Mouse (Mus musculus): Measurements from ENCODE around the gene Zfand3. TPM values are rescaled to one million over a fixed set of nuclear protein-coding genes. Genes with fewer than 3 reads are reported as not detected.

Zfand3 gene
- total RNA-seq, 2 experiments from 2014 or later = 140 to 145 TPM

DNA sequence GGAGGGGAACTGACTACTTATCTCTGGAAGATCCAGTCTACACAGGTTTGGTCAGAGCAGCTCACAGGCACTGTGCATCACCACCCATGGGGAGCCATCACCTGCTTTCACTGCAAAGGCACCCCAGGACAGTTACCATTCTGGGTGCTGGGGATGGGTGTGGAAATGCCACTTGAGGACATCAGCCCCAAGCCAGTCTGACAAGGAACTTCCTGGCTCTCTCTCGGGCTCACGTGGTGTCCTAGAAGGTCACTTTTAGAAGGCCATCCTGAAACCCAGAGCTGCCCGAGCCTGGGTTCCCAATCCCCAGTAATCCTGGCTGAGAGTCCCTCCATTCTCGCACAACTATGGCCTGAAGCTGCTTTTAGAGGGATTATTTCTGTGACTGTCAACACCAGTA, 211.2 kb downstream of the Zfand3 start:
- no peak for DNase-seq (ENCODE audit: low spot score in 2 of 2)

DNA sequence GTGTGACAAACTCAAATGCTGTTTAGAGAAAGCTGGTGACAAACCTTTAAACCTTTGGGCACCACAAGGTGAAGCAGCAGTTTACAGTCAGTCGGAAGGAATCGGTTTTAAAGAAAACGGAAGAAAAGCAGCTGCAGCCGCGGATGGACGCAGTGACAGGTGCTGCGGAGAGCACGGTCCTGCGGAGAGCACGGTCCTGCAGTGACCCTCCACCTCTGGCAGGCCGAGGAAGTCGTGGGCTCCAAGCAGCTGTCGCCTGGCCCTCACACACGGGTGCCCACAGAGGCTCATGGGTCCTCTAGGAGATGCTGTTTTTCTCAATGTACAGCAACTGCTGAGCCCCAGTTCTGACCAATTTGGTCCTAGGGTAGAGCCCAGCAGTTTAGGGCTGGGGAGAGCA, 217.1 kb downstream of the Zfand3 start:
- DNase-seq (ENCODE audit: low spot score in 2 of 2) = no peak

DNA sequence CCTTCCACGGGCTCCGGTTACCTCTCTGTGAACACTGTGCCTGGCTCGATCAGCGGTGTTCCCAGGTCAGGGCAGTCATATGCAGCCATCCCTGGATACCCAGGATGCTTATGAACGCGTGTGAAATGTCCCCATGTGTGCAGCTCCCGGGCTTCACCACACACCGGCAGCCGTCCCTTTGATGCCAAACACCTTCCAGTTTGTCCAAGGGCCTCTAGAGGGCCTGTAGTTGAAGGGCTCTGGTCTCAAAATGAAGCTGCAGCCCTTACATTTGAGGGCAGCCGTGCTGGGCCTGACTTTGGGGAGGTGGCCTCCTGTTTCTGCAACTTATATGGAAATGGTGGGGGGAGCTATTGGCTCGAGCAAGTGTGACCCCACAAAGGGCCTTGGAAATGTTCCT, 217.8 kb downstream of the Zfand3 start:
- DNase-seq (ENCODE audit: low spot score in 2 of 2) = no peak

DNA sequence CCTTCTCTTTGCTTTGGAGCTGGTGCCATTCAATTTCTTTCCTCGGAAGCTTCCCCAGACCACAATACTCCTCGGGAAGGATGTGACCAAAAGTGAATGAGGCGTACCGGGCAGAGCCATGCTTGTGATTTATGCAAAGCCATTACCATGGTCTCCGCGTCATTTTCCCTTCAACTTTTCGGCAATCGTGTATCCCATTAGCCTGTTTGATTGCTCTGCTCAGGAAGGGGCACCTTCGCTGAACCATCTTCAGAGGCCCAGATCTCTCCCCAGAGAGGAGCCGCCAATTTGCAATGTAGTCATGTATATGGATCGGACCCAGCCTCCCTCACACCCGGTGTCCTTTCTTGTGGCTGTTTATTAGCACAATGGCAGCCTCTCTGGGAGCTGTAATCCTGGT, 218.3 kb downstream of the Zfand3 start:
- DNase-seq (ENCODE audit: low spot score in 2 of 2) = no peak

DNA sequence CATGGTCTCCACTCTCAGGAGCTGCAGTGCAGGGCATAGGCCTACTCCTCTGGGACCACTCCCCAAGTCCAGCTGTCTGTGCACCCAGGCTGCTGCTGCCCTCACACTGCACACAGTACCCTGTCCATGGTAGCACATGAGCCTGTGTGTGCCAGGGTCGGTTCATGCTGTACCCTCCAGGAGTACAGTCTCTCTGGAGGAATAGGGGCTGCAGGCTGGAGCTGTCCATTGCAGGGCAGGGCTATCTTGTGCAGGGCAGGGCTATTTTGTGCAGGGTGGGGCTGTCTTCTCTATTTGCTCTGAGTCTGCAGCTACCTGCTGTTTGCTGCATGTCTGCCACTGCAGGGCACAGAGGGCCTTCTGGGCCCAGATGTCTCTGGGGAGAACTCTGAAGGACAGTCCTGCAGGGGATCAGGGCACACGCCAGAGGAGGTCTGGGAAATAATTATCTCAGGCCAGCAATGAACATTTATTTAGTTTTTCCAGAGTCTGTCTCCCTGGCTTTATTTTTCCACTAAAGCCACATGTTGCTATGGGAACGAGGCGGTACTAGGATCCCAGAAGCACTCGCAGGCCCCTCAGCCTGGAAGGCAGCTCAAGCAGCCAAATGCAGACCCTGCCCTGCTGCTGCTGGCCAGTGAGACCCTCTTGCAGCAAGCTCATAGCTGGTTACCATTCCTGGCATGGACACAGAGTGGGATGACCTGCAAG, 220.7 kb downstream of the Zfand3 start:
- no peak for DNase-seq (ENCODE audit: low spot score in 2 of 2)

DNA sequence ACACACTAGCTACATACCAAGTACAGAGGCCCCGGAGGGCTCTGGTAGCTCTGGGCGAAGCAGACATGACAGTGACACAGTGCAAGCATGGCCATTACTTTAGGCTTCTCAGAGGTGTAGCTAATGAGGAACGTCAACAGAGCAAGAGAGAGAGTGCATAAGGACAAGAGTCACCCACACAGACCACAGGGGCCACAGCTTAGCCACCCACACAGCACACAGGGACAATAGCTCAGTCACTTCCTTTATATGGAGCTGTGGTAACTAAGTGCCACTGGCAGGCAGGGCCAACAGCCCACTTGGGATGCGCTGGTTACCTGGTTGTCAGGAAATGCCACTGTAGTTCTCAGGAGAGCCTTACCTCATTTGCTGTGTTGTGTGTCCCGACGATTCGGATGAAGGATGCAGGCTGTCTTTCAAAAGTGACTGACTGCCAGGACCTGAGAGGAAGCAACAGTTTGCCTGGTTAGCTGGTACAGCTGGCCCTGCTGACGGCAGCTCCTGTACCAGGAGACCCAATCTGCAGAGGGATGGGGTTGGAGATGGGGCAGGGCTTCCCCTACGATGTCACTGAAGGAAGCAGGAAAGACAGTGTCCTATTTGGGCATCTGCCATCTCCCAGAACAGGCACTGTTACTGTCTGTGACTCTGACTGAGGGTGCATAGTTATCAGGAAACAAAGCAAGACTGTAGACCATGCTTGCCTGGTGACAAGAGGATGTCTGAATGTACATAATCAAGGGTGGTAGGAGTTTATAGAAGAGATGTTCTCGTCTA, 224.1 kb downstream of the Zfand3 start:
- no peak for DNase-seq (ENCODE audit: low spot score in 2 of 2)

DNA sequence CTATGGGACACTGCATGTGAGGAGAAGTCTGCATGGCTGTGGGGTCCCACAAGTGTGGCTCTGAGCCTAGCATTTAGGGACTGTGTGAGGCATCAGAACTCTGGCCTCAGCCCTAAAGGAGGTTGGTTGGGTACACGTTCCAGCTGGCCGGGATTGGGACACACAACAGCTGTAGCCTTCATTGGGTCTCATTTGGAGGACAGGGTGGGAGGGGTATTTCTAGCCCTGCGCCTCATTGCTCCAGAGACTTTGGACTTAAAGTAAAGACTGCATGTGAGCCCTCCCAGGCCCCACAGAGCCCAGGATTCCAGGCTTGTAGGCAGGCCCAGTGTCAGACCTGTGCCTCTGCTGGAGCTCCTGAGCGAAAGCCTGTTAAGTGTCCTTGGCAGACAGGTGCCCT, 225.9 kb downstream of the Zfand3 start:
- DNase-seq (ENCODE audit: low spot score in 2 of 2) = no peak

DNA sequence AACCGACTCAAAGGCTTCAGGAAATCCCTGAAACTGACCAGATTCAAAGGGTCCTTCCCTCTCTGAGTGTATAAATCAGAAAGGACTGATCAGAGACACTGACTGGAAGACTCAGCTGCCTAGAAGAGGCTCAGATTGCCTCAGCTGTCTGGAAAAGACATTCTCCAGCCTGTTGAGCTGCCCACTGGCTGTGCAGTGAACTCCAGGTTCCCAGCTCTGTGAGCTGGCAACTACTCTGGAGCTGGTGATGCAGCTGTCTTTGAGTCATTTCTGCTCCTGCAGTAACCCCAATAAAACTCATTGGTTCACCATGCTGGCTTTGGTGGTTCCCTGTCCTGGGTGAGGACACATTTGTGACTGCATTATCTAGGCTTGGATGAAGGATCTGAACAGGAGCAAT, 226.9 kb downstream of the Zfand3 start:
- no peak for DNase-seq (ENCODE audit: low spot score in 2 of 2)

DNA sequence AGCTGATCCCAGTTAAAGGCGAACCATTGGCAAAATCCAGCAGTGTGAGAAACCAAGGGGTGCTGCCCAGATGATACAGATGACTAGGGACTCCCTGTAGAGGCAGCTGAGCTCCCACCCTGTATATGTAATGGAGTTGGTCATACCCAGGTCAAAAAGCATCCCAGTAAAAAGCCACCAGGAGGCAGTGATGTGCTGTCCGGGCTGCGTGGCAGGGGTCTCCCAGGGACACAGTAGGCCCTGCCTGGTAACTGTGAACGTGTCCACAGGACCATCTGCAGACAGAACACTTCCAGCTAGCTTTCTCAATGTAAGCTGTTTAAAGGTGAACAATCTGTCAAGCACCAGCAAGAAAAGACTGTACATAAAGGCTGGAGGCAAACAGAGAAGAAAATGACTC, 228.2 kb downstream of the Zfand3 start:
- no peak for DNase-seq (ENCODE audit: low spot score in 2 of 2)

DNA sequence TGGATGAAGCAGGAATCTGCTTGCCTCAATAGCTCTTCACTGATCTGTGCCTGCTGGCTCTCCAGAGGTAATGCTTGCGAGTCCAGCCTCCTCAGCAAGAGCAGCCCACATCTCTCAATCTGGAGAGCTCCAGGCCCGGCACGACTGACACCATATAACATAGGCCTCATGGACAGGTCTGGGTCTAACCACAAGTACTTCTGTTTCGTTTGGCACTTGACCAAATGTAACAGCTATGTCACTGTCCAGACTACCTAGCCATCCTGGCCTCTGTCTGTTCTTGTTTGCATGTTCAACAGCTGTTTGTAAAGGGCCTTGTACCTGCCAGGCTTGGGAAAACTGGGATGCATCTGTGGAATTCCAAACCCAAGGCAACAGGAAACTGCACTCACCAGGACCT, 230.8 kb downstream of the Zfand3 start:
- no peak for DNase-seq (ENCODE audit: low spot score in 2 of 2)

DNA sequence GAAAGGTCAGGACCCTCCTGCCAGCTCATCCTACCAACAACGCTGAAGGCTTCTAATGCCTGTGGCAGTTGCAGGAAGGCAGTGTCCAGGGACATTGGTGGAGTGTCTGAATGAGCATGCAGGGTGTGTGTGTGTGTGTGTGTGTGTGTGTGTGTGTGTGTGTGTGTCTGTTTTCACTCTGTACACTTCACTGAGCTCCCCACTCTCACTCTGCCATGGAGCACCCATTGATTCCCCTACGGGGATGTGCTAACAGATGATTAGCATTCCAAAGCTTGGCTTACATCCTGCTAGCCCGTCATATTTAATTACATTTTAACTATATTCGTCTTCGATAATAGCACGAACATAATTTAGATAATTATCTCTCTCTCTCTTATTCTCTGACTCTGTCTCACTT, 232.1 kb downstream of the Zfand3 start:
- no peak for DNase-seq (ENCODE audit: low spot score in 2 of 2)

DNA sequence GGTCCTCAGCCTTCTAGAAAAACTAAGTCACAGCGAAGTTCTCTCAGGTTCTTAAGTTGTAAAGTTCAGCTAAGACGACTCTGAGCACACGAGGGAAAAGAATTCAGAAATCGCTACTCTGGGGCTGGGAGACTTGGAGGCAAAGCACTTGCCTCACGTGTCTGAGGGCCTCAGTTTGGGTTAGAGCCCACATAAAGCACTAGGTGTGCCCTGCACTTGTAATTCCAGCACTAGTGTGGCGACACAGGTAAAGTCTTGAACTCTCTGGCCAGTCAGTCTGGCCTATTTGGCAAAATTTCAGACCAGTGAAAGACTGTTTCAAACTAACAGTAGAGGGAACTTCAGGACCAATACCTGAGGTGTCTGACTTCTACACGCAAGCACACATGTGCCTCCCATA, 233.1 kb downstream of the Zfand3 start:
- DNase-seq (ENCODE audit: low spot score in 2 of 2) = no peak

DNA sequence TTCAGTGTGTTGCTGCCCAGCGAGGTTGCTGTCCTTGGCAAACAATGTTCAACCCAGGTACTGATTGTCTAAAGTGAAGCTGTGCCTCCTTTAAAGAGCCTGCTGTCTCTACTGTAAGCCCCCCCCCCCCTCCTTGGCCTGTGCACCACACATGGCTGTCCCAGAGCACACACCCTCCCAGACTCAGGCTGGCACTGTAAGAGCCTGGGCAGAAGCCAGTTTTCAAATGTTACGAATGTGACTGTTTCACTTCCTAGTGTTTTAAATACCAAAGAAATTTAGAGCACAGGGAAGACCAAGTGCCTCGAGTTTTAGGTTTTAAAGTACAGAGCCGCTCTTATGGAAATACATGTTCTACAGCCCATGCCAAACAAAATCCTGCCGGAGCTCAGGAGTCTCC, 234.9 kb downstream of the Zfand3 start:
- no peak for DNase-seq (ENCODE audit: low spot score in 2 of 2)

DNA sequence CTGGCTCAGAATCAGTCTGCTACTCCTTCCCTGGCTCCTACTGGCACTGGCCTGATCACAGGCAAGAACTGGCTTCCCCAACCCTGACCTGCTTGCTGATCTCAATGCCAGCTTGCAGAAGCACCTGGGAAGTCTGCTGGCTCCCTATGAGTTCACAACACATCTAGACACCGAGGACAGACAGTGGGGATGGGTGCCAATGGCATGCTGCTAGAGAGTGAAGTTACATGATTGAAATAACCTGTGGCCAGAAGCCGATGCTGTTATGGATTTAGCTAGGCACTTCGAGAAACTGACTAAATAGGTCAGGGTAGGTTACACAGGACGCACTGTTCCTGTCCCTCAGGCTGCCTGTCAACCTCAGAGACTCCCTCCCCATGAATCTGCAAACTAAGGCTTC, 236.1 kb downstream of the Zfand3 start:
- no peak for DNase-seq (ENCODE audit: low spot score in 2 of 2)

DNA sequence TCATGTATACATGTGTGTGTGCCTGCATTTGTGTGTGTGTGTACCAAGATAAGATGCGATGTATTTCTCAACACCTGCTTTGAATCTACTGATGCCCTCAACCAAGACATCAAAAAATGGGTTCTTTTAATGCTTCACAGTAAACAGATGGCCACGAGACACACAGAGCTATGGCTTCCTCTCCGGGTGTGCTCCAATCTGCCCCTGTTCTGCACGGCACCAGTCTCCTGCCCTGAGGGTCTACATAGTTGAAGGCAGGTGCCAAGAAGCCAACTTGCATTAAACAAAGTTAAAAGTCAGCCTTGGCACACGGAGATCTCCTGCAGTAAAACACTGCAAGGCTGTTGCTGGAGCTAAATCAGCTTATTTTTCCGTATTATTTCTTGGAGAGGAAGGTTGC, 236.5 kb downstream of the Zfand3 start:
- no peak for DNase-seq (ENCODE audit: low spot score in 2 of 2)

DNA sequence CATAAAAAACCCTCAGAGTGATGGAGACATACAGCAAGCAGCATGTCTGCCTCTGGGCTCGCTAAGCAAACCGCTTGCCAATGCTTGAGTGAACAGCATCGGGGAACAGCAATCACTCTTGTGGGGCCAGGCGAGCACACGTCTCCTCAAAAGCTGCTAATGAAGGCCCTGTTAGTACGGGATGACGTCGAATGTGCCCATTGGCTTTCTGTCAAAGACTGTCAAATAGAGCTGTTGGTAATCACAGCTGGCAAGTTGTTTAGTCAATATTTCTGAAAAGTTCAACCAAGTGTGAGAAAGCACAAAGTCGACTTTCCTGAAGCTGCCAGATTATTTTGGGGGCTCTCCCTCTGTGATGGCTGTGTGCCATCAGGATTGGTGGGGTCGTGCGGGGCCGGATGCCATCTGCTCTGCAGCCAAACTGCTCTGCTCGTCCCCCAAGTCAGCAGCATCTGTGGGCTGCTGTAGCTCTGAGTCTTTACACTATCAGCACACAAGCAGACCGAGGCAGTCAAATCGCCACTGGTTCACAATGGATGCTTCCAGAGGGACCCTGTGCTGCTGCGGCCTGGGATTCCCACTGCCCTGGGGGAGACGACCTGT, 237.3 kb downstream of the Zfand3 start:
- DNase-seq (ENCODE audit: low spot score in 2 of 2) = no peak

DNA sequence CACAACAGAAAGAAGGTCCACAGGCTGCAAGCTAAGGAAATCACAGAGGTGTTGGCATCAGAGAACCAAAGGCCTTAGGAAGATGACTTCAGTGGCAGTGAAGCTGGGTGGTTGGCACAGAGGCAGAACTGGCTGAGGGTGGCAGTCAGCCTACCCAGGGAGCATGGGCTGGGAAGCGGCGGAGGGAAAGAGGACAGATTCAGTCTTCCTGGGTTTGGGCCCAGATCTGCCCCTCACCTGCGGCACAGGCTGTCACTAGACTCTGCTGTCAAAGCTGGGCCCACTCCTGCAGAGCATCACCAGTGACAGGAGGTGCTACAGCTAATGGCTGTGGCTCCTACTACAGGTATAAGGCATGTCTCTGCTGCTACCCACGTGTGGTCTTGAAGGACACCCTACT, 238.1 kb downstream of the Zfand3 start:
- DNase-seq (ENCODE audit: low spot score in 2 of 2) = no peak

DNA sequence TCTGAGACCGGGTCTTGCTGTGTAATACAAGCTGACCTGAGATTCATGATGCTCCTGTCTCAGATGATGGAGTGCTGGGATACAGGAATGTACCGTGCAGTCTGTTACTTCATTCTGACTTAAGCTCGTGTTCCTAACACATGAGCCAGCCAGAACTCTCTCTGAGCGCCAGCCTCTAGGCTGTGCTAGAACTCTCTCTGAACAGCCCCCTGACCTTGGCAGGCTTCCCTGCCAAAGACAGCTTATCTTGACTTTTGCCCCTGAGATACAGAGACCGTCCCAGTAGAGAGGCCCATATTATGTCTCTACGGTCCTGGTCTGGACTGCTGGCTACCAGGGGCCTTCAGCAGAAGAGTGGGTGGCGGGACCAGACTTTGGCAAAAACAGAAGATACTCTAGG, 239.0 kb downstream of the Zfand3 start:
- no peak for DNase-seq (ENCODE audit: low spot score in 2 of 2)

DNA sequence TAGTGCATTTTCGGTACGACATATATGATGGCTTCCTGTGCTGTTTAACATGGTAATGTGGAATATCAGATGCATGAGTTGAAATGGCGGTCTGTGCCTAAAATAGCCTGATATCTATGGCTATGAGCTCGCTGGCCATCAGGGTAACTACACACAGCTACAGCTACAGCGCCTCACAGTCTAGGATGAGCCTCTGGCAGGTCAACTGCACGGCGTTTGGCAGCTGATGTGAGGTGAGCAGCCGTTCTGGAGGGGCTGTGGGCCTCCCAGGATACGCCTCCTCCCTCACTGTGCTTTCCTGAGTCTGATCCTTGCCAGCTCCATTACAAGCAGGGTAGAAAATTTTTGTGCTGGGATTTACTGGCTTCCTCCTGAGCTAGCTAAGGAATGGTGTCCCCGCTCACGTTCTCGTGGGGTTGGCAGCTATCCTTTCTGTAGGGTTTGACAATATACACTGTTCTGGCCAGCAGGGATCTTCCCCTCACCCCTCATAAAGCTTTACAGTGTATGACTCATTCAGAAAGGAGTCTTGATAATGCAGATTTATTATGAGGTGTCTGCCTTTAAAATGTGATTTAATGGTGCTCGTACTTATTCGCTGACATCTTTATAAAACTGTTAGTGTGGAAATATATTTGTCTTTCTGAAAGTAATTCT, 240.2 kb downstream of the Zfand3 start:
- no peak for DNase-seq (ENCODE audit: low spot score in 2 of 2)

DNA sequence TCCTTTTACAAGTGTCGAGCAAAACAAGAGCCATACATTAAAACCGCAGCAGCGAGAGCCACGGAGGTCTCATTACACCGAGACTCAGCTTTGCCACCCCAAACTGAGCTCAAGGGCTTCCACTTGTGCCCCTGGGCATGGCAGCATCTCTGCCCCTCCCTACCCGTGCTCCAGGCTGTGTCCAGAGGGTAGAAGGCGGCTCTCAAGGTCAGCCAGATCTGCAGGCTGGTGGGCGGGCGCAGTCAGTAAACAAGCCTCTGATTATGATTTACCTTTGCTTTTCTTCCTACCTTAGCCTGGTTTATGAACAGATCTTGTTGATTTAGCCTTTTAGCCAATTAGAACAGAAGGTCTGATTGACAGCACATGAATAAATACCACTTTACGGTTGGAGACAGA, 240.8 kb downstream of the Zfand3 start:
- no peak for DNase-seq (ENCODE audit: low spot score in 2 of 2)

DNA sequence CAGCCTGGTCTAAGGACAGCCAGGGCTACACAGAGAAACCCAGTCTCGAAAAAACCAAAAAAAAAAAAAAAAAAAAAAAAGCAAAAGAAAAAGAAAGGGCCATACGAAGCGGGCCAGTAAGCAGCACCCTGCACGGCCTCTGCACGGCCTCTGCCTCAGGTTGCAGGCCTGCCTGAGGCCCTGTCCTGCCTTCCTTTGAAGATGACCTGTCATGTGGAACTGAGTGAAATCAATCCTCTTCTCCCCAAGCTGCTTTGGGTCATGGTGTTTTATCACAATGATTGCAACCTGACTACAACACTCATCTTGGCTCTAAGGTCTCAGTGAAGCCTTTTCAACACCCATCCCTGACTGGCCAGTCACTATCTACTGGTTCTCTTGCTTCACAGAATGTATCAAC, 248.5 kb downstream of the Zfand3 start:
- DNase-seq (ENCODE audit: low spot score in 2 of 2) = no peak

DNA sequence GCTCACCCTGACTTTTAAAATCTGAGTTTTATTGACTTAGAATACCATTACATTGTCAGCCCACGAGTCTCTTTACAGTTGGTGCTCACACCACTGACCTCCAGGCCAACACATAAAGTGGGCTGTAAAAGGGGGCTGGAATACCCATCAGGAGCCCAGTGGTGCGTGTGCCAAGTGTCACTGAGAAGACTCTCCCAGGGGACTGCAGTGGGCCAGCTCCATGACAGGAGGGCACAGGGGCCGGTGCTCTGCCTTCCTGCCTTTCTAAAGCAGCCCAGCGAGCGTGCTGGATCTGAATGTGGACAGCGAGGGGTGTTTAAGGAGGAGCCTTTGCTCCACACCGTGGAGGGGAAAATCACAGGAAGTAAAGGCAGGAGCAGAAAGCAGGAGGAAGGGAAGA, 249.4 kb downstream of the Zfand3 start:
- no peak for DNase-seq (ENCODE audit: low spot score in 2 of 2)
